Mouse (Mus musculus): Measurements from ENCODE around the gene Mylip. TPM values are rescaled to one million over a fixed set of nuclear protein-coding genes. Genes with fewer than 3 reads are reported as not detected.

The Mylip gene
- 9.7 and 14.8 TPM in 2 replicates for polyA plus RNA-seq (2012; rRNA removed)

DNA sequence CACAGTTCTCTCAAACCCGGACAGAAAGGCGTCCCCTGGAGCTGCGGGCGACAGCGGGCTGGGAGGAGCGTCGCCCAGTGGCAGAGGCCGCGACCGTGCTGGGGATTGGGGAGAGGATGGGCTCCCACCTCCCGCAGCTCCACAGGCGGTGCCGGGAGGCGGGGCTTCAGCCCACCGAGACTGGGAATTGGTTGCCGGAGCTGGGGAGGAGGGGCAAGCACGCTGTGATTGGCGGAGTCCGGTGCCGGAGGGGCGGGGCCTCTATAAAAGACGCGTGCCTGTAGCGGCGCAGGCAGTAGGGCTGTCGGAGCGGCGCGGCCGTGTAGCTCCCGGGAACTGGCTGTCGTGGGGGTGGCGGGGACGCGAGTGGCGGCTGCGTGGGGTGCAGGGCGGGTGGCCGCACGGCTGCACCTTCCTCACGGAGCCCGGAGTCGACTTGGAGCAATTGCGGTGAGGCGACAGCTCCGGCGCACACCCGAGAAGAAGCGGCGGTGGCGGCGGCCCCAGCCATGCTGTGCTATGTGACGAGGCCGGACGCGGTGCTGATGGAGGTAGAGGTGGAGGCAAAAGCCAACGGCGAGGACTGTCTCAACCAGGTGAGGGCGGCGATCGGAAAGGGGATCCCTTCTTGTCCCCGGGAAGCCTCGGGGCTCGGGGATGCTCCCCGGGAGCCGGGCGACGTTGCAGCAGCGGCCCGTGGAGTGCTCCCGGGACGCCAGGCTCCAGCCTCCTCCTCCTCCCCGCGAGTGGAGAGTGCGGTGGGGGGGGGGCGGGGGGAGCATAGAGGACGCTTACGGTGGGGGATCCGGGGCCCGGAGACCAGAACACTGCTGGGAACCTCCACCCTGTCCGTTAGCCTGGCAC is at the start of gene Mylip:
Gene Mylip, plus strand, starts transcription at position 295 of the 864 bp plus-strand sequence.

Other genes starting within 250 kb of the Mylip start
- 22.1 and 22.8 TPM in 2 replicates for gene Gmpr, start 117.7 kb downstream of the Mylip start, polyA plus RNA-seq (2012; rRNA removed)